Mouse (Mus musculus) heart, adult 2 months (tissue): Measurements from ENCODE around the gene Map2.

Experiments
- EP300 ChIP-seq: fragments of 200-500 bp; IDR thresholded peaks from 2 replicates; pipeline ENCODE4 v1.6.1; 2011; ENCODE audit warnings: low read depth, low read length, control low read depth; ENCODE audit not compliant: insufficient read depth
- POLR2A ChIP-seq: fragments of 200-500 bp; IDR thresholded peaks from 2 replicates; pipeline ENCODE4 v1.6.1; 2011; ENCODE audit warnings: mild to moderate bottlenecking, low read depth, low read length, control low read depth; ENCODE audit not compliant: insufficient read depth

DNA sequence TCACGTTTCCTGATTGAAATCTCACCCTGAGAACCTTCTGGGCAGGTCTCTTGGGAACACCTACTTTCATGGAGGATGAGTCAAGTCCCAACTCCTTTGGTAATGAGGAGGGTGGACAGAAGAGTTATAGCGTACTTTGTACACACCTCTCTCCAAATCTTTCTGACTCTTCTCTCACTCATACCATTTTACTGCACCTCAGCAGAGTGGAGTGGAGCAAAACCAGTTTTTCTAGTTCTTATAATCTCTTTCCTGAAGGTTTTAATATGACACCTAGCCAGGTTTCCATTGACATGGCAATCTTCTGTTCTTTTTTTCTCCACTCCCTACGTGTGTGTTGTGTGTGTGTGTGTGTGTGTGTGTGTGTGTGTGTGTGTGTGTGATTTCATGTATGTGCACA, 29.9 kb upstream of the Map2 start:
- no peak for TF ChIP-seq EP300
- no peak for TF ChIP-seq POLR2A
